Mouse (Mus musculus) cortical plate, adult 2 months (tissue): ENCODE data around the gene Oasl2.
"Not testable (repeated sequence)": the region's sequence is repeated elsewhere in the genome, so short reads cannot be mapped to it uniquely, and the experiment has no call there.

ENCODE experiments used
- CTCF ChIP-seq: fragments of 200-500 bp; IDR thresholded peaks from 2 replicates; pipeline ENCODE4 v1.5.1; 2011; ENCODE audit warnings: mild to moderate bottlenecking, control low read depth, low read length; ENCODE audit not compliant: insufficient read depth; ENCODE audit errors: extremely low read depth
- POLR2A ChIP-seq: fragments of 200-500 bp; IDR thresholded peaks from 2 replicates; pipeline ENCODE4 v1.6.1; 2011; ENCODE audit warnings: mild to moderate bottlenecking, low read length, control low read depth; ENCODE audit not compliant: insufficient read depth; ENCODE audit errors: extremely low read depth

DNA sequence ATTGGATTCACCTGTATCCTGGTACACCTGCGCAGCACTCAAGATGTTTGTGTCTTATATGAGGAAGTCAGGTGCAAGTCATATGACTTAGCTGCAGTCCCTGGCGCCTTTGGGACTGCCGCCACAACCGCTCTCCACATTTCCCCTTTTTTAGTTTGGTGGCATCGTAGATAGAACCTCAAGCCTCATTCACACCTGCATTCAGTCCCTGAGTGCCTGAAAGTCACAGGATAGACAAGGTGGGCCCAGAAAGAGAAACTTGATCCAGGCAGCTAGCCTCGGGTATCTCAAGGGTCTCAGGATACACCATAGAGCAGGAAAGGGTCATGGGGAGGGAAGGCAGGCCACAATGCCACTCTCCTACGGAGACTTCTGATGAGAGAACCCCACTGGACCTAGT, 14.4 kb upstream of the Oasl2 start:
- not testable (repeated sequence) for TF ChIP-seq CTCF, POLR2A
